Mouse (Mus musculus): ENCODE measurements around the gene Snai3. TPM values are rescaled to one million over a fixed set of nuclear protein-coding genes. Genes with fewer than 3 reads are reported as not detected.

The Snai3 gene
- total RNA-seq, 2 experiments from 2014 or later: not detected

DNA sequence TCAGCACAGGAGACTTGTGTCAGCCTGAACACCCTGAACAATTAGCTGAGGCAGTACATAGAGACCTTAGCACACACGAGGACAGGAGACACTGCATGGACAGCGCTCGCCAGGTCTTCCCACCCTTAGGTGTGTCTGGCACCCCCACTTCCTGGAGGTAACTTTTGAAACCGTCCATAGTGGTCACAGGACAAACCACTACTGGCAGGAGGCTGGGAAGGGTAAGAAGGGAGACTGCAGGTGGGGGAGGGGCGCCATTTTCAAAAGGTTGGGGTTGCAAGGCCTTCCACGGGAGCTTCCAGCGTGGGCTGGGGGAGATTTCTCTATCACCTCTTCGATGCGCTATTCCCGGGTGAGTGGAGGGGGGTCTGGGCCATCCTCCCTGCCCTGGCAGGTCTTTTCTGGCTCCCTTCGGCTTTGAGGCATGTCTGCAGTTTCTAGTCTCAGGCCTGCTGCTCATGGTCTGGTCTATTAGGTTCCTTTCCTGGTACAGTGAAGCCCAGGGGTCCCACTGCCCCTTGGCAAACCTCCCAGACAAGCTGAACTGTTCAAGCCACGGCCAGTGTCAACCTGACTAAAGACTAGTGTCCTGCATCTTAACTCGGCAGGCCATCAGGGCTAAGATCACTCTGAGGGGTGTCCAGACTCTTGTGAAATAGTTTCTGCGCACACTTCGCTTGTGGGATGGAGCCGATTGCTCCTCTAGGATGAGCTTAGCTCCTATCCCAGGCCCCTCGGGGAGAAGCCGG is 28.7 kb downstream of the Snai3 start:
- no peak for DNase-seq (ENCODE audit: low spot score in 2 of 2)

DNA sequence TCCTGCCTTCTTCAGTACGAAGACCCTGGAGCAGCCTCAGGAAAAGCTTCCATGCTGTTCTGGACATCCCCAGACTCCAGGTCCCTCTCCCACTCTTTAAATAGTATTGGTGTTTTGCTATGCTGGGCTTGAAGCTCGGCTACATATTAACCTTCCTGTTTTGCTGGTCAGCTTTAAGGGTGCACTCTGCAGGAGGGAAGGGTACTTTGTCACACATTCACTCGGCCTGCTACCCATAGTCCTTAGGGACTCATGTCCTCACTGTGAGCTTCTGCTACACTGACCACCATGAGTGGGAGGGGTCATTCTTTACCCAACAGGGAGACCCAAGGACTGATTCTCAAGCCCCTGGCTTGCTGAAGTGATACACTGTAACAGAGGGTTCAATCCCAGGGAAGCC is 29.9 kb downstream of the Snai3 start:
- no peak for DNase-seq (ENCODE audit: low spot score in 2 of 2)

DNA sequence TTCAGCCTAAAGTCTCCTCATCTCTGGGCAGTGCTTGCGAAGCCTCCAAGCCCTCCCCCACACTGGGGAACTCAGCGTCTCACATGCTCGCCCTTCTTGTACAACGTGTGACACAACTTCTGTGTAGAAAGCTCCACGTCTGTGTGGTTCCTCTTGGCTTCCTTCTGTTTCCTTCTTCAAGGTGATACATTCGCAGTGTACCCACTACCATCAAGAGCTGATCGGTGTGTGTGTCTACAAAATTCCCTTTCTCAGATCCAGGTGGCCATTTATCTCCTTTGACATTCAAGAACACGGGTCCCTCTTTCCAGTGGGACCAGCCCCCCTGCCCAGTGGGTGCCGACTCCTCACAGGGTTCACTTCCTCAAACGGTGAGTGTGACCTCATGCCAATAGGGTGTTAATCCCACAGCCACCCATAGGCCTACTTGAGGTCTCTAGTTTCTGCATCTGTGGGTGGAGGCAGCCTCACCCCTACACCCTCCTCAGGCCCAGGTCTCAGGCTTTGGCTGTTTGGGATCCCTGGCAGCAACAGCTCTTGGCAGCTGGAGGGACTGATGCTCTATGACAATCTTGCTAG is 30.4 kb downstream of the Snai3 start:
- DNase-seq (ENCODE audit: low spot score in 2 of 2): no peak

DNA sequence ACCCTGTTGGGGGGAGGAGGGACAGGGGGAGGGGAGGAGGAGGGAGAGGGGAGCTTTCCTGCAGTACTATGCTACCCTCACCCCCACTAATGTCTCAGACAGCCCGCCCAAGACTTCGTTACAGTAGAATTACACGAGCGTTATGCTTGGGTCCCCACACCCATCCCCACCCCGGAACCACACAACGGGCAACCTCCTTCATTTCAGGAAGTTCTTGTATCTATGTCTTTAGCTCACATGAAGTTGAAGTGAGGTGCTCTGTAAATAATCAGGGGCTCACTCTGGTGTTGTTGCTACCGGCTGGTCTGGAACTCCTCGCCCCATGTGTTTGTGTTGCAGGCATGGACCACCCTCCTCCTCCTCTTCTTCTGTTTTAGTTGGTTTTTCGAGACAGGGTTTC is 32.4 kb downstream of the Snai3 start:
- DNase-seq (ENCODE audit: low spot score in 2 of 2): no peak

DNA sequence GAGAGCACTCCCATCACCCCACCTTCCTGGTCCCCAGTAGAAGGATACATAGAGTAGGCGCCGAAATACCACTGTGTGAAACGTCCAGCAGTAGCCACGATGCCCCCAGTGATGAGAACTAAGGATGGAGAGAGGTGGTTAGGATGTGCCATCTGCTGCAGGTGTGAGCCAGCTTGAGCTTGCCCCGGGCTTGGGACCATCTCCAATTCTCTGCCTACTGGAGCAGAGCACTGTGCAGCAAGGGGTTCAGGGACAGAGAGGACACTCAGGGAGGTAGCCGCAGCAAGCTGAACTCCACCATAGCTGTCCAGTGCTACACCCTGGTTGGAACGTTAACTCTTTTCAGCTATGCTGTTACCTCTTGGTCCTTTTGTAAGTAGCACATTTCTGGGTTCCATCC is 32.9 kb downstream of the Snai3 start:
- no peak for DNase-seq (ENCODE audit: low spot score in 2 of 2)

DNA sequence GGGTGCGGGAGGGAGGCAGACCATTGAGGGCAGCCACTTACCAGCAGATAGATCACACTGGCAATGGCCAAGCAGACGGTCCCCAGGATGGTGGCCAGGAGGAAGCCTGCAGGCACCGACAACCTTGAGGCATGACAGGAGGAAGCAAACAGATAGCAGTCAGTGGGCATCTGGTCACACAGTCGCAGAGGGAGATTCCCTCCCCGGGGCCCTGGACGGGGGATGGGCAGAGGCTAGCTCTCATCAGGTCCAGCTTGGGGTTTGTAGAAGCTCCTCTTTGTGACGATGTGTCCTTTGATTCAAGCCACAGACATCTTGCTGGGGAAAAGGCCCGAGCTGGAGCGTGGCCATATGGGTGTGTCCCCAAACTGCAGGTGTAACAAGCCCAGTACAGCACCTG is 34.4 kb downstream of the Snai3 start:
- no peak for DNase-seq (ENCODE audit: low spot score in 2 of 2)

DNA sequence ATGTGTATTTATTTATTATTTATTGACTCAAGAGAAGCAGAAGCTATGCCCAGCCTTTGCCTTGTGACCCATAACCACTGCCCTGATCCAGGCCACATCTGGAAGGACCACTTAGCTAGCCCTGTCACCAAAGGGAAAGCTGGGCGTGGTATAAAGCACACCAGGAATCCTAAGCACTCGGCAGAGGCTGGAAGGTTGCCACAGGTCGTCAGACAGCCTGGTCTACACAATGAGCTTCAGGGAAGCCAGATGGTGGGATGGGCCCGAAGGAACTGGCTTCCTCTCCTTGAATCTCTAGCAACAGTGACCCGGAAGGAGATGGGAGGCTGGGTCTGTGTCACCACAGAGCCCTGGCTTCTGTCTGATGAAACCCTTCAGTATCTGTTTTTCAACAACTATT is 36.9 kb downstream of the Snai3 start:
- no peak for DNase-seq (ENCODE audit: low spot score in 2 of 2)

DNA sequence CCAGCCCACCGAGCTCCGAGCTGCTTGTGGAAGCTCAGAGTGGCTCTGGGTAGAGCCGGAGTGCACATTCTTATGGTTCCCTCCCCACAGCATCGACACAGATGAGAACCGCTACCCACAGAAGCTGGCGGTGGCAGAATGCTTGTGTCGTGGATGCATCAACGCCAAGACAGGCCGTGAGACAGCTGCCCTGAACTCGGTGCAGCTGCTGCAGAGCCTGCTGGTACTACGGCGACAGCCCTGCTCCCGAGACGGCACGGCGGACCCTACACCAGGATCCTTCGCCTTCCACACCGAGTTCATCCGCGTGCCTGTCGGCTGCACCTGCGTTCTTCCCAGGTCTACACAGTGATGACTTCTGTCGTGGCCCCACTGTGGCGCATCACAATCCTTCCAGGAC is 37.3 kb downstream of the Snai3 start:
- DNase-seq (ENCODE audit: low spot score in 2 of 2): no peak

DNA sequence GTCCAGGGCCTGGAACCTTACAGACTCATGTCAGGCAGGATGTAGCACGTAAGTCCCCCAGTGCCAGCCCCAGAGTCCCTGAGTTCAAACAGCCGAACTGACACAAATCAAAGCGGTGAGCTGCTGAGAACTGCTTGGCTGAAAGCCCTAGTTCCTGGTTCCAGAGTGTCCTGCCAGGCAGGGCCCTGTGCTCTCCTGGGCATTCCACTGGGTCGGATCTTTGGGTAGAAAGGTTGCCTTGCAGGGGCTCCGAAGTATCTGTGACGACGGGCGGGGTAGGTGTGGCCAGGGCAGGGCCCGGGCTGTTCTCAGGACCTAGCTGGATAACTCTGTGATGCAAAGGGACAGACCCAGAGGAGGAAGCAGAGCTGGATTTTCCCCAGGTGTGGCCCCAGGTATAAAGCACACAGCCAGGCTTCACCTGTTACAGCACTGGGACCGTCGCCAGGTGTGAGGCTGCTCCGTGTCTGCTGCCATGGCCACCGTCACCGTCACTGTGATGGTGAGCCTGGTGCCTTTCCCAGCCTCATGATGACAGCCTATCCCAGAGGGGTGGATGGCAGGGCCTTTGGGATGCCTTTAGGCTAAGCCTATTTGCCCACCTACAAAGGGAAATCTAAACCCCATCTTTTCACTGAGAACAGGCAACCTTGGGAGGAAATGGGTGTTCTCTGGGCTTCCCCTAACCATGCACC is 39.0 kb downstream of the Snai3 start, which contains the start of gene Il17c:
Gene Il17c, plus strand, starts transcription at position 645 of the 695 bp plus-strand sequence.
- no peak for DNase-seq (ENCODE audit: low spot score in 2 of 2)

DNA sequence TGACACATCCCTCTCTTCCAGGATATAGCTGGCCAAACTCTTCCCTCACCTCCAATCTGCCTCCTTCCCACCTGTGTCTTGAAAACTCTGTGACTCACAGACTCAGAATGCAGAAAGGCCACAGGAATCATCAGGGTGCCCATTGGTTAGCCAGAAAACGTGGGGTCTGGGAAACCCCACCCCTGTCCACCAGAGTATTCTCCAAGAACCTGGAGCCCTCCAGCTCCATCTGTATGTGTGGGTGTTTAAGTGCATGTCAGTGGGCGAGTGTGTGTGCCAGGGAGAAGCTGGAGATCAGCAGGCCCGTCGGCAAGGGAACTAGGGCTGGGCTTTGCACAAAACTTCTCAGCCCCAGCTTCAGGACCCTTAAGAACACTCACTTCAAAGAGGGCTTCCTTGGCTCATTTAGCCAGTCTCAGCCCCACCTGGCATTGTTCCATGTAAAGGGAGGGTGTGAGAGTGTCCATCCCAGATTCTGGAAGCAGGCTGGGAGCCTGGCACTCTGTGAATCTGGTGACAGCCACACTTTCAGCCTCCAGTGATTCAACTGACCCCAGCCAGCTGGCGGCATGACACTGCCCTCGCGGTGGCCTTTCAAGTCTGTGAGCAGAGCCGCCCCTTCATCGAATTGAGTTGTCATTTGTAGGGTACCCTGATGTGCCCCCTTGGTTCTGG is 40.5 kb downstream of the Snai3 start:
- no peak for DNase-seq (ENCODE audit: low spot score in 2 of 2)

DNA sequence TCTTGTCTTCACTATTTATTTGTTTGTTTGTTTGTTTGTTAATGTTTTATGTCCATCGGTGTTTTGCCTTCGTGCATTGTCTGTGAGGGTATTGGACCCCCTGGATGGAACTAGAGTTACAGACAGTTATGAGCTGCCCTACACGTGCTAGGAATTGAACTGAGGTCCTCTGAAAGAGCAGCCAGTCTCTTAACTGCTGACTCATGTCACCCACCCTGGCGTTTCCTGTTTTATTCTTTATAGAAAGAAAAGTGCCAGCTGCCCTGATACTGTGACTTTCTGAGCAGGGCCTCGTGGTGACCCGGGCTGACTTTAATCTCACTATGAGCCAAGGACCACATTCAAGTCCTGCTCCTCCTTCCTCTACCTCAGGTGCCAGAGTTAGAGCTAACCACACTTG is 45.0 kb downstream of the Snai3 start:
- DNase-seq (ENCODE audit: low spot score in 2 of 2): no peak

DNA sequence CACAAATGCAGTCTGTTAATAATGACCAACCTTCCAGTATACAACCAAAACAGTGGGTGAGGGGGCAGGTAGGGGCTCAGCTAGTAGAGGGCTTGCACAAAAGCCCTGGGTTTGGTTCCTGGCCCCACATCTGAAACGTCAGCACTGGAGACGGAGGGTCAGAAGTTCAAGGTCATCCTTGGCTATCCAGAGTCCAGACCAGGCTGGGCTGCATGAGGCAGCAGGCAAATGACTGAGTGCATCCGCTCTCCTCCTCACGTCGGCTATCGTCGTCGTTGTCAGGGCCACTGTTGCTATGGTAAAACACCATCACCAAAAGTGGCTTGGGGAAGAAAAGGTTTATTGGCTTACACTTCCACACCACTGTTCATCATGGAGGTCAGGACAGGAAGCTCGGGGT is 46.2 kb downstream of the Snai3 start:
- no peak for DNase-seq (ENCODE audit: low spot score in 2 of 2)

DNA sequence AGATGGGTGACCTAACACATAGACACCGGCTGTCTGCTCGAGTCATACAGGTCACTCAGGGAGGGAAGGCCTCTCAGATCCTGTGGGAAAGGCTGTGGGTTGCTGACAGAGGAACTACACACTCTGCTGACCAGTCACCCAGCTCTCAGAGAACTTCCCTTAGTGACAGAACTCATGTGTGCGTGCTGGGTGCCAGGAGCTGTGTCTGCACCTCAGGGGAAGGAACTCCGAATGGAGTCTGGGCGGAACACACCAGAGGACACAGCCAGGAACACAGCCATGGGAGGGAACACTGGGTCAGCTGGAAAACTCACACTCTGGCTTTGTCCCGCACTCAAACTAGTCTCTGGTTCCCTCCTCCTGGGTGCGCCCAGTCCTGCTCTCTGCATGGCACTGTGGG is 52.9 kb downstream of the Snai3 start:
- DNase-seq (ENCODE audit: low spot score in 2 of 2): no peak

DNA sequence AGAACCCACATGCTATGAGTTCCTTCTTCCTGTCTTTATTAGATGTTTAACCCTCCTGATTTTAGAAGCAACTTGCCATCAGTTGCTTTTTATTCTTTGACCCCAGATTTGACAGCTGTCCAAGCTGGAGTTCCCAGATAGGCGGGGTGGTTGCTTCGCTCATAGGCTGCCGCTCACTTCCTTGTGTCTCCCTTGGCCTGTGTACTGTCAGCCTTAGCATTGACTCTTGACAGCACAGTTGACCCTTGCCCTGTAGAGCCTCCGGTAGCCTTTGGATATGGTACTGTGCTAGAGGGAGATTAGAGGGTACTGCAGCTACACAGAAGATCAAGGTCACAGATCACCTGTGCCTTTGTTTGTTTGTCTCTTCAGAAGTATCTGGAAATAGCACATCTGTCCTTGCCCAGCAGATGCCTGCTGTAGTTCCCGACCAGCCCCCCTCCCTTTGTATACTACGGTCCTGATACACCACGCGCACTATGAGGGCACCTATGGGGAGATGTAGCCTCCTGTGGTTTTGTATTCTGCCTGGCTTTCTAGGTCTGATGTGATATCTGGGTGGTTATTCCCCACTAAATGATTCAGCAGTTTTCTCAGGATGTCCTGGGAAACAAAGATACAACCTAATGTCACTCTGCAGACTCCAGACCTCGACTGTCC is 55.3 kb downstream of the Snai3 start:
- no peak for DNase-seq (ENCODE audit: low spot score in 2 of 2)

Small RNAs within 50 kb of the gene (microRNA-seq; reads per million reads assigned to microRNA genes)
- 0 reads per million in 2 experiments for gene Gm24366

Other genes with a start within 250 kb of the Snai3 start
- 10 to 100 TPM; 43.7 to 52.2 TPM for gene Zfpm1, start 178.6 kb downstream of the Snai3 start, total RNA-seq (2021)
- gene Trhr2, start 100.0 kb downstream of the Snai3 start, total RNA-seq (2021): 1 to 10 TPM in 1 of 2 experiments, under 1 TPM in 1; 0.41 to 1.3 TPM
- 10 to 100 TPM; 38.8 to 39.5 TPM for gene Zc3h18, start 84.1 kb downstream of the Snai3 start, total RNA-seq (2021)
- not detected for gene Il17c, start 38.7 kb downstream of the Snai3 start, total RNA-seq (2021)
- gene Cyba, start 27.8 kb downstream of the Snai3 start, total RNA-seq (2021): 10 to 100 TPM; 10.8 to 11.3 TPM
- gene Mvd, start 17.3 kb downstream of the Snai3 start, total RNA-seq (2021): 10 to 100 TPM; 18.5 to 22.1 TPM
- 10 to 100 TPM; 40.3 to 45.5 TPM for gene Rnf166, start 15.3 kb upstream of the Snai3 start, total RNA-seq (2021)
- 10 to 100 TPM; 21.1 to 22.3 TPM for gene Ctu2, start 15.4 kb upstream of the Snai3 start, total RNA-seq (2021)
- 1 to 10 TPM; 3.2 to 3.5 TPM for gene Piezo1, start 90.6 kb upstream of the Snai3 start, total RNA-seq (2021)
- gene Cdt1, start 107.3 kb upstream of the Snai3 start, total RNA-seq (2021): 1 to 10 TPM; 1.2 to 1.8 TPM
- 10 to 100 TPM; 58.1 to 61.6 TPM for gene Aprt, start 116.2 kb upstream of the Snai3 start, total RNA-seq (2021)
- 10 to 100 TPM; 10.2 to 10.9 TPM for gene Galns, start 150.7 kb upstream of the Snai3 start, total RNA-seq (2021)
- 10 to 100 TPM; 82.1 to 82.7 TPM for gene Trappc2l, start 150.9 kb upstream of the Snai3 start, total RNA-seq (2021)
- not detected for gene Pabpn1l, start 162.0 kb upstream of the Snai3 start, total RNA-seq (2021)
- 10 to 100 TPM; 46.3 to 52.5 TPM for gene Cbfa2t3, start 238.4 kb upstream of the Snai3 start, total RNA-seq (2021)

Data from layer of hippocampus, adult 18-20 months (tissue).